Mouse (Mus musculus): ENCODE measurements around the gene Ociad1.
A peak's percentile ranks its signal among the peaks of the same experiment; 100 is the strongest.

Gene Ociad1

GRCm38 (mm10) chr5:73338832-73339163 lies 46.2 kb downstream of the Ociad1 start:
- no peak for DNase-seq (ENCODE audit: low read depth, low spot score)

- DNase-seq (ENCODE audit: low read depth, low spot score): no peak
Measured at GRCm38 (mm10) chr5:73339779-73340722, 47.5 kb downstream of the Ociad1 start.

- no peak for DNase-seq (ENCODE audit: low read depth, low spot score)
Measured at GRCm38 (mm10) chr5:73340723-73341235, 48.2 kb downstream of the Ociad1 start, which contains the start of gene Ociad2. Gene Ociad2 (minus strand): TSS chr5:73341028.

- DNase-seq (ENCODE audit: low read depth, low spot score): no peak
Measured at GRCm38 (mm10) chr5:73342701-73343355, 50.2 kb downstream of the Ociad1 start.

GRCm38 (mm10) chr5:73344310-73344709 lies 51.7 kb downstream of the Ociad1 start:
- peak; percentile 9 for DNase-seq (ENCODE audit: low read depth, low spot score)

GRCm38 (mm10) chr5:73345254-73345653 lies 52.7 kb downstream of the Ociad1 start:
- no peak for DNase-seq (ENCODE audit: low read depth, low spot score)

GRCm38 (mm10) chr5:73349514-73349913 lies 56.9 kb downstream of the Ociad1 start:
- no peak for DNase-seq (ENCODE audit: low read depth, low spot score)

GRCm38 (mm10) chr5:73351796-73352195 lies 59.2 kb downstream of the Ociad1 start:
- DNase-seq (ENCODE audit: low read depth, low spot score): no peak

GRCm38 (mm10) chr5:73353519-73353918 lies 60.9 kb downstream of the Ociad1 start:
- no peak for DNase-seq (ENCODE audit: low read depth, low spot score)

- no peak for DNase-seq (ENCODE audit: low read depth, low spot score)
Measured at GRCm38 (mm10) chr5:73353978-73354377, 61.4 kb downstream of the Ociad1 start.

- DNase-seq (ENCODE audit: low read depth, low spot score): no peak
Measured at GRCm38 (mm10) chr5:73355393-73355792, 62.8 kb downstream of the Ociad1 start.

GRCm38 (mm10) chr5:73359134-73359751 lies 66.7 kb downstream of the Ociad1 start:
- no peak for DNase-seq (ENCODE audit: low read depth, low spot score)

- no peak for DNase-seq (ENCODE audit: low read depth, low spot score)
Measured at GRCm38 (mm10) chr5:73359752-73360141, 67.2 kb downstream of the Ociad1 start.

- no peak for DNase-seq (ENCODE audit: low read depth, low spot score)
Measured at GRCm38 (mm10) chr5:73360240-73360639, 67.7 kb downstream of the Ociad1 start.

GRCm38 (mm10) chr5:73362338-73362737 lies 69.8 kb downstream of the Ociad1 start:
- DNase-seq (ENCODE audit: low read depth, low spot score): no peak

- peak; percentile 53 for DNase-seq (ENCODE audit: low read depth, low spot score)
Measured at GRCm38 (mm10) chr5:73362791-73363190, 70.2 kb downstream of the Ociad1 start.
